Mouse (Mus musculus) MEL (cell line): ENCODE results near the gene Tyro3. TPM values are rescaled to one million over a fixed set of nuclear protein-coding genes. Genes with fewer than 3 reads are reported as not detected.

Source experiments
- DNase-seq: peaks from one replicate; pipeline ENCODE4 v3.0.0; 2011; ENCODE audit warnings: low read depth, low spot score
- H3K27ac ChIP-seq: 2 replicates; pipeline ENCODE4 v1.5.1; 2012; ENCODE audit warnings: low read depth, mild to moderate bottlenecking, control low read depth, low read length, moderate library complexity; ENCODE audit not compliant: control insufficient read depth
- H3K27me3 ChIP-seq, 2 experiments: fragments of 150-350 bp in 1 of 2; sonication (generic) in 1 of 2; 2 replicates each; pipeline ENCODE4 v1.6.1; 2012; ENCODE audit warnings: low read length in 2 of 2, mild to moderate bottlenecking in 2 of 2, improper control_type of control experiment in 1 of 2, moderate library complexity in 1 of 2; ENCODE audit not compliant: insufficient read depth in 2 of 2, control insufficient read depth in 1 of 2
- H3K36me3 ChIP-seq, 2 experiments: 2 replicates each; pipeline ENCODE4 v1.6.1; 2012 to 2014; ENCODE audit warnings: low read length in 2 of 2, improper control_type of control experiment in 1 of 2, inconsistent platforms in 1 of 2, mild to moderate bottlenecking in 1 of 2; ENCODE audit not compliant: insufficient read depth in 2 of 2, control insufficient read depth in 1 of 2
- H3K4me1 ChIP-seq, 2 experiments: fragments of 150-350 bp in 1 of 2; sonication (generic) in 1 of 2; 2 replicates each; pipeline ENCODE4 v1.6.1; 2012; ENCODE audit warnings: low read length in 2 of 2, improper control_type of control experiment in 1 of 2, mild to moderate bottlenecking in 1 of 2; ENCODE audit not compliant: insufficient read depth in 2 of 2, control insufficient read depth in 1 of 2
- H3K4me3 ChIP-seq, 2 experiments: fragments of 150-350 bp in 1 of 2; sonication (generic) in 1 of 2; 2 replicates each; pipeline ENCODE4 v1.5.1; 2012; ENCODE audit warnings: low read depth in 2 of 2, low read length in 2 of 2, mild to moderate bottlenecking in 2 of 2, moderate library complexity in 2 of 2, control low read depth in 1 of 2, improper control_type of control experiment in 1 of 2; ENCODE audit not compliant: control insufficient read depth in 1 of 2, insufficient read depth in 1 of 2
- H3K79me2 ChIP-seq: 2 replicates; pipeline ENCODE4 v1.6.1; 2012; ENCODE audit warnings: mild to moderate bottlenecking, low read length, moderate library complexity; ENCODE audit not compliant: control insufficient read depth, poor library complexity, insufficient read depth
- H3K9ac ChIP-seq: 2 replicates; pipeline ENCODE4 v1.6.1; 2012; ENCODE audit warnings: low read depth, mild to moderate bottlenecking, control low read depth, low read length, moderate library complexity; ENCODE audit not compliant: control insufficient read depth, poor library complexity, severe bottlenecking
- H3K9me3 ChIP-seq: fragments of 150-350 bp; sonication (generic); replicated peaks from 2 replicates; pipeline ENCODE4 v1.6.1; 2012; ENCODE audit warnings: mild to moderate bottlenecking, low read length, improper control_type of control experiment, moderate library complexity; ENCODE audit not compliant: insufficient read depth
- BHLHE40 ChIP-seq: IDR thresholded peaks from 2 replicates; pipeline ENCODE4 v1.6.1; 2012; ENCODE audit warnings: low read depth, mild to moderate bottlenecking, inconsistent platforms, low read length, improper control_type of control experiment, borderline replicate concordance
- CHD1 ChIP-seq: IDR thresholded peaks from 2 replicates; pipeline ENCODE4 v1.6.1; 2012; ENCODE audit warnings: low read depth, mild to moderate bottlenecking, inconsistent platforms, low read length, improper control_type of control experiment
- CHD2 ChIP-seq: IDR thresholded peaks from 2 replicates; pipeline ENCODE4 v1.6.1; 2011; ENCODE audit warnings: low read length, improper control_type of control experiment
- CTCF ChIP-seq, 3 experiments: IDR thresholded peaks in 2 of 3; conservative IDR thresholded peaks in 1 of 3; 2 replicates each; pipeline ENCODE4 v1.5.1; 2011 to 2012; ENCODE audit warnings: low read length in 3 of 3, low read depth in 2 of 3, mild to moderate bottlenecking in 2 of 3, improper control_type of control experiment in 1 of 3, inconsistent platforms in 1 of 3, mixed read lengths in 1 of 3, moderate library complexity in 1 of 3; ENCODE audit not compliant: control insufficient read depth in 1 of 3, insufficient read depth in 1 of 3, poor library complexity in 1 of 3, severe bottlenecking in 1 of 3
- ETS1 ChIP-seq: IDR thresholded peaks from 2 replicates; pipeline ENCODE4 v1.6.1; 2012; ENCODE audit warnings: low read depth, mild to moderate bottlenecking, inconsistent platforms, low read length, improper control_type of control experiment, moderate library complexity
- HCFC1 ChIP-seq: IDR thresholded peaks from 2 replicates; pipeline ENCODE4 v1.6.1; 2012; ENCODE audit warnings: low read depth, mild to moderate bottlenecking, inconsistent platforms, low read length, improper control_type of control experiment, moderate library complexity
- MEF2A ChIP-seq: IDR thresholded peaks from 2 replicates; pipeline ENCODE4 v1.6.1; 2014; ENCODE audit warnings: low read depth, mild to moderate bottlenecking, inconsistent platforms, low read length, improper control_type of control experiment; ENCODE audit not compliant: poor library complexity, insufficient replicate concordance, severe bottlenecking; ENCODE audit errors: extremely low read depth
- MXI1 ChIP-seq: IDR thresholded peaks from 2 replicates; pipeline ENCODE4 v1.6.1; 2011; ENCODE audit warnings: mild to moderate bottlenecking, low read depth, low read length, improper control_type of control experiment
- NELFE ChIP-seq: IDR thresholded peaks from 2 replicates; pipeline ENCODE4 v1.6.1; 2011; ENCODE audit warnings: low read depth, low read length, improper control_type of control experiment
- POLR2A ChIP-seq, 2 experiments: IDR thresholded peaks; 2 replicates each; pipeline ENCODE4 v1.6.1; 2011 to 2012; ENCODE audit warnings: low read length in 2 of 2, mild to moderate bottlenecking in 2 of 2, control low read depth in 1 of 2, improper control_type of control experiment in 1 of 2, low read depth in 1 of 2, moderate library complexity in 1 of 2; ENCODE audit not compliant: control insufficient read depth in 1 of 2, insufficient read depth in 1 of 2, poor library complexity in 1 of 2
- POLR2AphosphoS2 ChIP-seq: IDR thresholded peaks from 2 replicates; pipeline ENCODE4 v1.6.1; 2011; ENCODE audit warnings: low read length, improper control_type of control experiment
- RAD21 ChIP-seq: IDR thresholded peaks from 2 replicates; pipeline ENCODE4 v1.6.1; 2011; ENCODE audit warnings: mild to moderate bottlenecking, low read depth, low read length, improper control_type of control experiment
- SMC3 ChIP-seq: IDR thresholded peaks from 2 replicates; pipeline ENCODE4 v1.6.1; 2011; ENCODE audit warnings: low read depth, low read length, improper control_type of control experiment
- TAL1 ChIP-seq: IDR thresholded peaks from 2 replicates; pipeline ENCODE4 v1.6.1; 2012; ENCODE audit warnings: mild to moderate bottlenecking, inconsistent platforms, low read length, moderate library complexity, mixed read lengths
- TCF12 ChIP-seq: IDR thresholded peaks from 2 replicates; pipeline ENCODE4 v1.6.1; 2014; ENCODE audit warnings: low read depth, mild to moderate bottlenecking, inconsistent platforms, low read length, improper control_type of control experiment, moderate library complexity
- UBTF ChIP-seq: IDR thresholded peaks from 2 replicates; pipeline ENCODE4 v1.6.1; 2012; ENCODE audit warnings: low read depth, mild to moderate bottlenecking, inconsistent platforms, low read length, improper control_type of control experiment, moderate library complexity, borderline replicate concordance; ENCODE audit not compliant: insufficient read depth
- ZC3H11A ChIP-seq: IDR thresholded peaks from 2 replicates; pipeline ENCODE4 v1.6.1; 2012; ENCODE audit warnings: low read depth, mild to moderate bottlenecking, inconsistent platforms, low read length, improper control_type of control experiment
- ZKSCAN1 ChIP-seq: IDR thresholded peaks from 2 replicates; pipeline ENCODE4 v1.6.1; 2012; ENCODE audit warnings: low read depth, mild to moderate bottlenecking, inconsistent platforms, low read length, improper control_type of control experiment, moderate library complexity
- polyA plus RNA-seq, 2 experiments: library from polyadenylated mRNA; stranded (reverse) in 1 of 2; unstranded in 1 of 2; fragments of >175 nt in 1 of 2; fragments of >200 nt in 1 of 2; gene quantifications; 2 replicates each; pipeline versions ENCODE4 v1.2.1 to v1.2.4; 2012; ENCODE audit warnings: low replicate concordance in 2 of 2, low read depth in 1 of 2; ENCODE audit not compliant: insufficient read length in 2 of 2, insufficient read depth in 1 of 2, missing spikeins in 1 of 2
- total RNA-seq: library from RNA; depleted of rRNA; stranded (reverse); fragments of 300-350 nt; gene quantifications from 2 replicates; pipeline ENCODE4 v1.2.3, GENCODE M21; 2012

The Tyro3 gene
- total and polyA plus RNA-seq, 3 experiments, result 11.2 to 15.2 TPM; not detected in 1

DNA sequence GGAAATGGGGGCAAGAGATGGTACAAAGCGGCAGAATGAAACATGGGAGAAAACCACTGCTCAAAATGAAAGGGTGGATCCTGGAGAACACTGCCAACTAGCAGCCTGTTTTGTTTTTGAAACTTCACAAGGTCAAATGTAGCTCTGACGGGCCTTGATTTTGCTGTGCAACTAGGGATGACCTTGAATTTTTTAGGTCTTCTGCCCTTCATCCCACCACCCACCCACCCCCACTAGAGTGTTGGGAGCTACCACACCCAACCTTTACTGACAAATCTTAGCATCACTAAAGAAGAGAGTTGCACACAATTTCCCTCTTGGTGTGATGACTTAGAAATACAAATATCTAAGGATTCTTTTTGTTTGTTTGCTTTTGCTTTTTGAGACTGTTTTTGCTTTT lies 7.5 kb upstream of the Tyro3 start:
- peaks cover 0 to 5% of the 10 kb centered on the region in 2 experiments; a peak in 1 of 4 replicates for H3K36me3 ChIP-seq

DNA sequence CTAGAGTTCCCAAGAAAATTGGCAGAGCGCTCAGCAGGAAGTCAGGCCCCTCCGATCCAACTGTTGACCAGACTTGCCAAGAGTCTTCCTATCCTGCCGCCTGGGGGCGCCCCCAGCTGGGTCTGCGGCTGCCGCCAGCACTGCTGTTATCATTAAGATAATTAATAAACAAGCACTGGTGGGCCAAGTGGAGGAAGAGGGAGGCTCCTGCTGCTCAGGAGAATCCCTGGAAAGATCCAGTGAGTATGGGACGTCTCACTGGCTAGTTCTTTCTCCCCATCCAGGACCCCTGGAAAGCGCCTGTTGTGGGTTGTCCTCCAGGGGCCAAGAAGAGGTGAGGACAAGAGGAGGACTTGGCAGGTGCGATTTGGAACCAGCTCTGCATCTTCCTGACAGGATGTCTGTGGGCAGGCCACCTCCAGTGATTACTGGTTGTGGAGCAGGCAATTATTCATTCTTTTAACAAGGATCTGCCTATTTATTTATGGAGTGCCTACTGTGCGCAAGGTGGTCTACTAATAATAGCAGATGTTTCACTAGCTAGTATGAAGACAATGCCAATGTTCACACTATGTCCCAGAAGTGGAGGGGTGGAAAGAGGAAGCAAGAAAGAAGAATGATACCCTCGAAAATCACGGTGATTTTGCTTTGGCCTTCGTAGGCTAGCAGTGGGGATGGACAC lies 854 bp downstream of the Tyro3 start:
- Histone ChIP-seq H3K4me3 (peak overlapping the region in 1 of 2 experiments; percentile 19; a peak in 1 of 4 replicates), H3K36me3 (0 out of 4 replicates have a peak, but pooled peaks cover 0 to 4% of the 10 kb centered on the region in 2 experiments), H3K4me1 (peaks cover 2 to 12% of the 10 kb centered on the region in 2 experiments; a peak in 3 of 4 replicates), H3K9me3 (no peaks in the 10 kb centered on the region), H3K27ac (no peak overlapping the region), H3K27me3 (peaks cover 0 to 5% of the 10 kb centered on the region in 2 experiments; a peak in 1 of 4 replicates), H3K9ac (no peak overlapping the region), H3K79me2 (peaks cover 3% of the 10 kb centered on the region; the same call in 1 of the 2 replicates)
- peak; percentile 78 for DNase-seq
- no peak for TF ChIP-seq MEF2A
- no peak for TF ChIP-seq UBTF
- peak; percentile 59 for TF ChIP-seq RAD21
- no peak for TF ChIP-seq CHD1
- TF ChIP-seq SMC3, result peak; percentile 58
- peak; percentile 2; the same call in 1 of the 2 replicates for TF ChIP-seq ZC3H11A
- TF ChIP-seq MXI1, result no peak
- TF ChIP-seq ZKSCAN1, result peak; percentile 86
- TF ChIP-seq CTCF (IDR thresholded peaks at IDR 0.05 in 2 of 3, conservative IDR thresholded peaks at IDR 0.05 in 1 of 3; ENCODE audit: control insufficient read depth in 1 of 3, insufficient read depth in 1 of 3, low read depth in 2 of 3, low read length in 3 of 3, poor library complexity in 1 of 3, severe bottlenecking in 1 of 3), result peak; percentile 70 to 91 (median 76)
- peak; percentile 30; the same call in 1 of the 2 replicates for TF ChIP-seq HCFC1
- TF ChIP-seq POLR2AphosphoS2, result no peak
- no peak for TF ChIP-seq BHLHE40
- TF ChIP-seq ETS1, result no peak
- TF ChIP-seq TAL1, result no peak

More for the DNA sequence above, 7.5 kb upstream of the Tyro3 start:
- no peak overlapping the region for H3K4me3 ChIP-seq
- peaks cover 0 to 6% of the 10 kb centered on the region in 2 experiments; a peak in 2 of 4 replicates for H3K4me1 ChIP-seq
- TF ChIP-seq POLR2A (IDR thresholded peaks at IDR 0.05; ENCODE audit: control insufficient read depth in 1 of 2, insufficient read depth in 1 of 2, low read depth in 1 of 2, low read length in 2 of 2, poor library complexity in 1 of 2) (no peak), CHD2 (no peak), MEF2A (no peak), NELFE (no peak), TCF12 (no peak)
- TF ChIP-seq, all 39 proteins: peak for 0
- DNase-seq, result no peak
- H3K9me3 ChIP-seq, result no peaks in the 10 kb centered on the region
- no peak overlapping the region for H3K9ac ChIP-seq
- H3K27me3 ChIP-seq, result peaks cover 0 to 5% of the 10 kb centered on the region in 2 experiments; a peak in 2 of 4 replicates
- H3K27ac ChIP-seq, result no peak overlapping the region
- H3K79me2 ChIP-seq, result peaks cover 1% of the 10 kb centered on the region
